Mouse (Mus musculus) kidney, embryonic 15.5 days (tissue): Measurements from ENCODE around the gene Fbxo27. TPM values are rescaled to one million over a fixed set of nuclear protein-coding genes. Genes with fewer than 3 reads are reported as not detected.

Source experiments
- ATAC-seq: fragments of 200-750 bp; cut with Nextera tagmentation; replicated peaks from 2 replicates; pipeline ENCODE4 v1.8.0; 2017; ENCODE audit warnings: moderate TSS enrichment; ENCODE audit not compliant: low FRiP score
- H3K27ac ChIP-seq: fragments of 300-500 bp; sonication (generic); 2 replicates; pipeline ENCODE4 v1.5.1; 2015; ENCODE audit warnings: mild to moderate bottlenecking, inconsistent platforms
- H3K27me3 ChIP-seq: fragments of 300-500 bp; sonication (generic); 2 replicates; pipeline ENCODE4 v1.6.1; 2015; ENCODE audit warnings: inconsistent platforms
- H3K36me3 ChIP-seq: fragments of 300-500 bp; sonication (generic); 2 replicates; pipeline ENCODE4 v1.6.1; 2015; ENCODE audit warnings: inconsistent platforms
- H3K4me1 ChIP-seq: fragments of 300-500 bp; sonication (generic); 2 replicates; pipeline ENCODE4 v1.6.1; 2015; ENCODE audit warnings: inconsistent platforms
- H3K4me2 ChIP-seq: fragments of 300-500 bp; sonication (generic); 2 replicates; pipeline ENCODE4 v1.6.1; 2015; ENCODE audit warnings: moderate library complexity, mild to moderate bottlenecking, inconsistent platforms
- H3K4me3 ChIP-seq: fragments of 300-500 bp; sonication (generic); replicated peaks from 2 replicates; pipeline ENCODE4 v1.5.1; 2015; ENCODE audit warnings: mild to moderate bottlenecking, inconsistent platforms
- H3K9ac ChIP-seq: fragments of 300-500 bp; sonication (generic); 2 replicates; pipeline ENCODE4 v1.6.1; 2015; ENCODE audit warnings: mild to moderate bottlenecking, inconsistent platforms
- H3K9me3 ChIP-seq: fragments of 300-500 bp; sonication (generic); replicated peaks from 2 replicates; pipeline ENCODE4 v1.6.1; 2016; ENCODE audit warnings: inconsistent platforms
- WGBS: fragments of 180-500 bp; shearing (Covaris S2); methylation state at CpG from one replicate; pipeline ENCODE4 v1.1.7; 2015; ENCODE audit warnings: mixed read lengths; 5-methylcytosine and 5-hydroxymethylcytosine counted together
- polyA plus RNA-seq: library from polyadenylated mRNA; unstranded; fragments of >200 nt; fragmentation: Nextera tagmentation; extraction: Ambion mirVana; gene quantifications from 2 replicates; pipeline ENCODE4 v1.2.1, GENCODE M21; 2015

Fbxo27 gene
- polyA plus RNA-seq, 1 experiment from 2014 or later, result 9.1 TPM

DNA sequence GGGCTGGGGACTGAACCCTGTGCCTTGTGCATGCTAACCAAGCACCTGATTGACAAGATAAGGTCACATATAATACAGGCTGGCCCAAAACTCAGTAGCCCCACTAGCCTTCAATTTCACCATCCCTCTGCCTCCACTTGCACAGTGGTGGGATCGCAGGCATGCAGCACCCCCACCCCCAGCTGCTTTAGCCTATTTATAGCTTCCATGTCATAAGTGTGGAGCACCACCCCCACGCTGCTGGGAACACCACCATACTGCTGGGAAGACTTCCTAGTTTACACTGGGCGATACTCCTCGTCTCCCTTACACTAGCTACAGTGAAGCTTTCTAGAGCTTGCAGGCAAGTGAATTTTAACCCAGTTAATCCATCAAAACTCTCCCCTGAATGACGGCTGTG lies 22.0 kb downstream of the Fbxo27 start:
- Histone ChIP-seq H3K9ac (no peak overlapping the region), H3K9me3 (no peaks in the 10 kb centered on the region), H3K4me2 (no peak overlapping the region), H3K4me1 (peaks cover 27% of the 10 kb centered on the region), H3K36me3 (no peaks in the 10 kb centered on the region), H3K4me3 (no peak overlapping the region), H3K27me3 (no peaks in the 10 kb centered on the region), H3K27ac (no peak overlapping the region)
- ATAC-seq, result no peak
- WGBS, result 76% methylated on average over 5 of the region's 5 CpGs

DNA sequence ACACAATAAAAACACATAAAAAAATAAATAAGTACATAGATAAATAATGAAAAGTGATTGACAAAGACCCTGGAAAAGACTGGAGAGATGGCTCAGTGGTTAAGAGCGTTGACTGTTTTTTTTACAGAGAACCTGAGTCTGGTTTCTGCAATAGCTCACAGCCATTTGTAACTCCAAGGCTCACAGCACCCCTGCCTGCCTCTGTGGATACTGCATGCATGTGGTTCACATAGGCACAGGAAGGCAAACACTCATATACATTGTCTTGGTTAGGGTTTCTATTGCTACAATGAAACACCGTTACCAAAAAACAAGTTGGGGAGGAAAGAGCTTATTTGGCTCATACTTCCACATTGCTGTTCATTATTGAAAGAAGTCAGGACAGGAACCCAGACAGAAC lies 22.9 kb downstream of the Fbxo27 start:
- Histone ChIP-seq H3K4me2 (no peak overlapping the region), H3K4me3 (no peak overlapping the region), H3K27ac (no peak overlapping the region), H3K36me3 (no peaks in the 10 kb centered on the region), H3K9me3 (no peaks in the 10 kb centered on the region), H3K9ac (no peak overlapping the region), H3K27me3 (no peaks in the 10 kb centered on the region), H3K4me1 (peaks cover 27% of the 10 kb centered on the region)
- ATAC-seq, result no peak
- 96% methylated on average over 2 of the region's 2 CpGs for WGBS

DNA sequence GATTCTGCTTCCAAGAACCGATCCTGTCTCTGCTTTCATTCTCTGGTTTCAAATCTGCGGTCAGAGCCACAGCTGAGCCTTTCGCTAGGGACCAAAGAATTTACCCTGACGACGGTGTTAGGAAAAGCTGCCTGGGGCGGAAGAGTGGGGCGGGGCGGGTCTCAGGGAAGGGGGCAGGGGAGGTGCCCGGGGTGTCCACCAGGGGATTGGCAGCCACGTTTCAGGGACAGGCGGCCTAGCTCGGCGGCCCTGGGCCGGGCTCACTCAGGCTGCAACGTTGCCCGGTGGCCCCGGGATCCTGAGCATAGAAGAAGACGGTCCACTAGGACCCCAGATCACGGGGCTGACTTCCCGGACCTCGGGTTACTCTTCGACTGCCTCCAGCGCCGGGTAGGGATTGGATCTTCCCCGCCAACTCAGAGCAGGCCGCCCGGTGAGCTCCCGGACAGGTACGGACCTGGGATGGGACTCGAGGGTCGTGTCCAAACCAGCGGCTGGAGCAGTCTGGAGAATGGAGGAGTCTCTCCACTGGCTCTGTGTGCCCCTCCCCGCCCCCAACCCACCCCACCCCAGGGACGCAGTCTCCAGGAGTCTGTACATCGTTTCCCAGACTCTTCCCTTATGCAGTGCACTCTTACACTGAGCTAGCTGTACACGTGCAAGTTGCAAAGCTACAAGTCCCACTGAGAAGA lies 24.1 kb downstream of the Fbxo27 start, which contains the start of gene Fbxo17:
Gene Fbxo17, plus strand, starts transcription at position 215 of the 692 bp plus-strand sequence.
- Histone ChIP-seq H3K36me3 (no peaks in the 10 kb centered on the region), H3K4me1 (peaks cover 27% of the 10 kb centered on the region), H3K4me2 (peak within 1 kb of the TSS; percentile 77), H3K9ac (peak within 1 kb of the TSS; percentile 45), H3K4me3 (peak within 1 kb of the TSS; percentile 56), H3K9me3 (no peaks in the 10 kb centered on the region), H3K27me3 (no peaks in the 10 kb centered on the region), H3K27ac (0 out of 2 replicates have a peak within 1 kb of the TSS, but pooled peaks have one; percentile 45)
- 3% methylated on average over 36 of the region's 36 CpGs for WGBS
- peak; percentile 85 for ATAC-seq

DNA sequence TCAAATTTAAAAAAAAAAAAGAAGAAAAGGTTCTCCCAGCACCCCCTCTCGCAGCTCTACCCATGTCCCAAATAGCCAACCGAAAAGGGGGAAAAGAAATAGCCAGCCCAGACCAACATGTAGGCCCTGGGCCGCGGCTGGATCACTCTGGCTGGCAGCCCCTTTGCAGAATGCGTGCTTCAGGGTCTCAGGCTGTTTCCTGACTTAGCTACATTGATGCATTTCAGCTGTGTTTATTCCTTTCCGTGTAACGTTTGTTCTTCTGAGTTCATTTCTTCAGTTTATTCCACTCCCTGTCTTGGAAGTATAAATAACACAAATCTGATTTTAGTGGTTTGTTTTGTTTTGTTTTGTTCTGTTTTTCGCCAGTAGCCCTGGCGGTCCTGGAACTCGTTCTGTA lies 25.1 kb downstream of the Fbxo27 start:
- H3K4me3 ChIP-seq, result 0 out of 2 replicates have a peak overlapping the region, but pooled peaks have one; percentile 56
- H3K27me3 ChIP-seq, result no peaks in the 10 kb centered on the region
- H3K36me3 ChIP-seq, result no peaks in the 10 kb centered on the region
- H3K9me3 ChIP-seq, result no peaks in the 10 kb centered on the region
- ATAC-seq, result no peak
- H3K27ac ChIP-seq, result no peak overlapping the region
- 69% methylated on average over 10 of the region's 10 CpGs for WGBS
- H3K4me1 ChIP-seq, result peaks cover 24% of the 10 kb centered on the region
- peak overlapping the region; percentile 77 for H3K4me2 ChIP-seq
- no peak overlapping the region for H3K9ac ChIP-seq

DNA sequence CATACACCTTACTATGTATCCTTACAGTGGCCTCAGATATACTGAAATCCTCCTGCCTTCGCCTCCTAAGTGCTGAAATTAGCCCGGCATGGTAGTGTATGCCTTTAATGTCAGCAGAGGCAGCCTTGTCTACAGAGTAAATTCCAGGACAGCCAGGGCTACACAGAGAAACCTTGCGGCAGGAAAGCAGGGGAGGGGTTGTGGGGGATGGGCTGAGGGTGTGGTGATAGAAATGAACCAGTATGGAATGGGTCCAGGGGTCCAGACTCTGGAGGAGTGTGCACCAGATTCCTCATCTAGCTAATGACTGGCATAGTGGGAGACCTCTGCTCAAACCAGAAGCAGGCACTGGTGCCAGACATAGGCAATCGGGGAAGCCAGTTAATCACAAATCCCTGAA lies 26.5 kb downstream of the Fbxo27 start:
- WGBS, result 52% methylated on average over 4 of the region's 4 CpGs
- no peak for ATAC-seq

DNA sequence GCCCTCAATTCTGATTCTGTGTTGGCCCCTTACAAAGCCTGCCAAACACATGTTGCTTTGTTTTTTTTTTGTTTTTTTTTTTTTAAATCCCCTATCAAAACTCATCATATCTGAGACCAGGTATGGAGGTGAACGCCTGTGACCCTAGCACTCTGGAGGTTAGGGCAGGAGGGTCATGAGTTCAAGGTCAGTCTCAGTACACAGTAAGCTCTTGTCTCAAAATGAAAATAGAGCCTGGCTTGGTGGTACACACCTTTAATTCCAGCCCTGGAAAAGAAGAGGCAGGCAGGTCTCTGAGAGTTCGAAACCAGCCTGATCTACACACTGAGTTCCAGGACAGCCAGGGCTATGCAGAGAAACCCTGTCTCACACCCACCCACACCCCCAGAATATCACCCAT lies 27.0 kb downstream of the Fbxo27 start:
- ATAC-seq, result no peak
- WGBS, result 81% methylated on average over 2 of the region's 2 CpGs
- H3K27ac ChIP-seq, result no peak overlapping the region

More for the DNA sequence above, 26.5 kb downstream of the Fbxo27 start:
- peaks cover 20% of the 10 kb centered on the region for H3K4me1 ChIP-seq
- H3K9ac ChIP-seq, result no peak overlapping the region
- no peaks in the 10 kb centered on the region for H3K27me3 ChIP-seq
- H3K36me3 ChIP-seq, result no peaks in the 10 kb centered on the region; the same call in 1 of the 2 replicates
- H3K4me2 ChIP-seq, result no peak overlapping the region
- H3K4me3 ChIP-seq, result no peak overlapping the region
- no peaks in the 10 kb centered on the region for H3K9me3 ChIP-seq
- no peak overlapping the region for H3K27ac ChIP-seq

DNA sequence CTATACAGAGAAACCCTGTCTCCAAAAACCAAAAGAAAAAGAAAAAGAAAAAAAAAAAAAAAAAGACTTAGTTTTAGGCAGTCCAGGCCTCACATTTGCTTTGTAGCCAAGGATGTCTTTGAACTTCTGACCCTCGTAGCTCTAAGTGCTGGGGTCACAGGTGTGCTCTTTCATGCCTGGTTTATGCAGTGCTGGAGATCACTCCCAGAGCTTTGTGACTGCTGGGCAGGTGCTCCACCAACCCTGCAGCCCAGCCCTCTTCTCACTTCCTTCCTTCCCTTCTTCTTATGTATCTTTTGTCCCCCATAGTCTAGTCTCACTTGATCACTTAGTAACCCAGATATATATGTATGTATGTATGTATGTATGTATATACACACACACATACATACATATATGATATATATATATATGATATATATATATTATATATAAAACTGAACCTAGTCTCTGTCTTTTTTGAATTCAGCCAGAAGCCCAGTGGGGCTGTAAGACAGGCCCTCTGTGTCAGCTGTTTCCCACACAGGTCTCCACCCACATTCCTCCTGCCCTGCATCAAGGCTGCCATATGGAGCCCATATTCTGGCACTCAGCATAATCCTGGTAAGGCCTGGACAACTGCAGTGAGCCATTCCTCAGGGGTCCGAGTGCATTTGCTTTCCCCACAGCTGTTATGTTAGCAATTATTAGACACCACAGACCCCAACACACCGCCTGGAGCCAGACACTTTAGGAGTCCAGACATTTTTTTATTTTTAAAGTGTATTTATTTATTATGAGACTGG lies 28.3 kb downstream of the Fbxo27 start:
- no peak overlapping the region for H3K4me2 ChIP-seq
- no peaks in the 10 kb centered on the region for H3K9me3 ChIP-seq
- H3K27ac ChIP-seq, result no peak overlapping the region
- H3K36me3 ChIP-seq, result peaks cover 8% of the 10 kb centered on the region; the same call in 1 of the 2 replicates
- WGBS, result 78% methylated on average over 3 of the region's 3 CpGs
- ATAC-seq, result no peak
- no peaks in the 10 kb centered on the region for H3K27me3 ChIP-seq
- no peak overlapping the region for H3K9ac ChIP-seq
- no peak overlapping the region for H3K4me3 ChIP-seq
- H3K4me1 ChIP-seq, result peaks cover 20% of the 10 kb centered on the region

More for the DNA sequence above, 27.0 kb downstream of the Fbxo27 start:
- Histone ChIP-seq H3K4me2 (no peak overlapping the region), H3K4me3 (no peak overlapping the region), H3K4me1 (peaks cover 20% of the 10 kb centered on the region), H3K9me3 (no peaks in the 10 kb centered on the region), H3K36me3 (peaks cover 3% of the 10 kb centered on the region; the same call in 1 of the 2 replicates), H3K9ac (no peak overlapping the region), H3K27me3 (no peaks in the 10 kb centered on the region)

DNA sequence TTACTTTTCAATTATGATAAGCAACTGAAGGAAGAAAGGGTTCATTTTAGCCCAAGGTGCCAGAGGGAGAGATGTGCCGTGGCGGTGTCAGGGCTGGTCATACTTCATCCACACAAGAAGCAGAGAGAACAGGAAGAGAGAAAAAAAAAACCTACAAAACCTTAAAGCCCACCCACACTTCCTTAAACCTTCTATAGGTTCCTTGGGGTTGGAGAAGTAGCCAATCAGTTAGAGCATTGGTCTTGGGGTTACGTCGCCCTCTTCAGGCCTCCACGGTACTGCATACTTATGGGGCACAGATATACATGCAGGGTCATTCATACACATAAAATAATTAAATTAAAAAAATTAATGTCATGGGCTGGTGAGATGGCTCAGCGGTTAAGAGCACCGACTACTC lies 29.4 kb downstream of the Fbxo27 start:
- peaks cover 8% of the 10 kb centered on the region; the same call in 1 of the 2 replicates for H3K36me3 ChIP-seq
- no peak overlapping the region for H3K4me3 ChIP-seq
- H3K4me1 ChIP-seq, result peaks cover 18% of the 10 kb centered on the region
- WGBS, result 91% methylated on average over 7 of the region's 7 CpGs
- no peak overlapping the region for H3K9ac ChIP-seq
- H3K27me3 ChIP-seq, result no peaks in the 10 kb centered on the region
- H3K9me3 ChIP-seq, result no peaks in the 10 kb centered on the region
- no peak overlapping the region for H3K27ac ChIP-seq
- no peak for ATAC-seq
- no peak overlapping the region for H3K4me2 ChIP-seq

DNA sequence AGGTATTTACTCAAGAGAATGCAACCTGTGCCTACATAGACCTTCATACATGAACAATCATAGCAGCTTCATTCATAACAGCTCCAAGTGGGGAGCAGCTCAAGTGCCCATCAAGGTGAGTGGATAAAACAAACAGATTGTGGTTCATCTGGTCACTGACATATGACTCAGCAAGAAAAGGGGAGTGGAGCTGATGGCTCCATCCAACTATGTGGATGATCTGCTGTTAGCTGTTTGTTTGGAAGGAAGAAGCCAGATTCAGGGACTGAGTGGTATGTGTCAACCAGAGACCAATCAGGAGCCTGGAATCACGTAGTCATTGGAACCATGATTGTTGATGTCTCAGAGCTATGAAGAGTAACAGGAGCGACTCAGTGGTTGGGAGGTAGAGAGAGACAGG lies 32.0 kb downstream of the Fbxo27 start:
- 90% methylated on average over 2 of the region's 2 CpGs for WGBS
- Histone ChIP-seq H3K9me3 (no peaks in the 10 kb centered on the region), H3K27me3 (no peaks in the 10 kb centered on the region), H3K27ac (no peak overlapping the region), H3K4me3 (no peak overlapping the region), H3K36me3 (peaks cover 8% of the 10 kb centered on the region; the same call in 1 of the 2 replicates), H3K4me1 (peaks cover 3% of the 10 kb centered on the region), H3K9ac (no peak overlapping the region), H3K4me2 (no peak overlapping the region)
- ATAC-seq, result no peak

DNA sequence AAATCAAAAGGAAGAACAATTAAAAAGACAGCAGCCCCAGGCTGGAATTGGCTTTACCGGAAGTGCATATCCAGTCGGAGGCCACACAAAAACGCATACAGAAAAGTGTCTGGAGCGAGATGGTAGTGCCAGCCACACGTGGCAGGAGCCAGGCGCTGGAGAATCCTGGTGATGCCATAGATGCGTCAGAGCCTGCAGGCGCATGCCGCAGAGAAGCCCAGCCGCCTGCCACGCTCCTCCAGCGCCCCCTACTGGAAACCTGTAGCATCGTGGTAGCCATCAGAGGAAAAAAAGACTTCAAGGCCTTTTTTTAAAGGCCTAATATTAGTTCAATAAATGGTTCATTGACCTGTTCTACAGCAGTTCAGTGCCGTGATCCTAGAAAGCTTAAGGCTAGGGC lies 34.0 kb downstream of the Fbxo27 start:
- H3K27ac ChIP-seq, result no peak overlapping the region
- no peaks in the 10 kb centered on the region; the same call in 1 of the 2 replicates for H3K9me3 ChIP-seq
- H3K36me3 ChIP-seq, result peaks cover 14% of the 10 kb centered on the region; the same call in 1 of the 2 replicates
- H3K4me2 ChIP-seq, result peak overlapping the region; percentile 28; the same call in 1 of the 2 replicates
- no peak; the same call in 1 of the 2 replicates for ATAC-seq
- peaks cover 2% of the 10 kb centered on the region; the same call in 1 of the 2 replicates for H3K4me1 ChIP-seq
- no peak overlapping the region; the same call in 1 of the 2 replicates for H3K4me3 ChIP-seq
- H3K27me3 ChIP-seq, result no peaks in the 10 kb centered on the region
- no peak overlapping the region for H3K9ac ChIP-seq
- WGBS, result 9% methylated on average over 14 of the region's 14 CpGs

DNA sequence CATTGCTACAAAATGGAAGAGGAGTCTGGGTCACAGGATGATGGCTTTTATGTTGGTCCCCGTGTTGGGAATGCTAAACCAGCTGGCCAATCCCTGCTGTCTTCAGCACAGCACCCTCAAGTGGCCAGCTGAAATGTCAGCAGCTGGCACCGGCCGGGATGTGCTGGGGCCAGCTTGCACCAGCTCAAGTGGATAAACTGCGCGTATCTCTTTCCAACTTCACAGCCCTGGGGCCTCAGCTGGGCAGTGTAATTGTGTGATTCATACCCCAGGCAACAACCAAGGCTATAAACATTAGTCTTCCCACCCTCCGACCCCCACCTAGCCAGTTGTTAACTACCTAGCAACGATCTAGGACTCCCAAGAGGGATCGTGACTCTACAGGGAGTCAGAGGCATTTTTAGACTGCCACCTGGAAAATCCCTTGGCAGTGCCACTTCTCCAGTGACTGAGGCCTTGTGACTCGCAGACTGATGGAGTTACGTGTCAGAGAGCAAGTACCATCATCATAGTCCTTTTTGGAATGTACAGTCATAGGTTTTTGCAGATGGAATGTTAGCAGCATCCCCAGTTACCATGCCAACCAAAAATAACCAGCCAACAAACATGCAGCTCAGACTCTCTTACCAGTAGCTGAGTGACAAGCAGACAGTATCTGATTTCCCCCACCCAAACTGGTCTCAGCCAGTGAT lies 35.1 kb downstream of the Fbxo27 start:
- WGBS, result 41% methylated on average over 10 of the region's 10 CpGs
- Histone ChIP-seq H3K4me1 (peaks cover 9% of the 10 kb centered on the region), H3K27ac (no peak overlapping the region), H3K4me3 (no peak overlapping the region), H3K9me3 (no peaks in the 10 kb centered on the region; the same call in 1 of the 2 replicates), H3K9ac (no peak overlapping the region), H3K36me3 (peaks cover 15% of the 10 kb centered on the region; the same call in 1 of the 2 replicates), H3K27me3 (0 out of 2 replicates have a peak, but pooled peaks cover 5% of the 10 kb centered on the region), H3K4me2 (no peak overlapping the region)
- ATAC-seq, result no peak
